Mouse (Mus musculus): ENCODE results near the gene Olfr486.
"Not testable (repeated sequence)": the region's sequence is repeated elsewhere in the genome, so short reads cannot be mapped to it uniquely, and the experiment has no call there.

GRCm38 (mm10) chr7:108191196-108191595 is 18.7 kb upstream of the Olfr486 start:
- TF ChIP-seq CTCF, EP300 (IDR thresholded peaks at IDR 0.05): not testable (repeated sequence)
